Mouse (Mus musculus): ENCODE measurements at regions not wholly inside any gene's neighbourhood (a gene's known extent, or its start where the extent isn't known, plus 50 kb on each side); places are given as distances from the start of the nearest gene placed in this dataset.

DNA sequence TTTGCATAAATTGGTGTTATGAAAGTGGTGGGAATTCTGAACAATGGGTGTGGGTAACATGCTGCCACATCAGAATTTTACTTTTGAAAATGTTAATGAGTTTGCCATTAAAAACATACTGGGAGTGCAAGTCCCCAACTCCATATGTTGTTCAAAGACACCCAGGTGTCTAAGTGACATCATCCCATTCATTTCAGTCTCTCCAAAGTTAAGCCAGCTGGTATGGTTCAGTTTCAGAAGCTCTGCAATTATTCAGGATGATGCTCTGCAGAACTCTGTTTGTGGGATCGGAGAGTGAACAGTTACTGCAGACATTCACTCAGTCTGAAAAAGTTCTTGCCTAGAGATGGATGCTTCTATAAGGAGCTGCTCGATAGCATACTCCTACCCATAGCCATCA is 56.3 kb upstream of the Ufm1 start:
- Histone ChIP-seq H3K4me3 (ENCODE audit: low read depth, low read length) (no peak overlapping the region), H3K4me2 (ENCODE audit: low read depth, low read length) (no peak overlapping the region), H3K27me3 (replicated peaks; ENCODE audit: control insufficient read depth, insufficient read depth, low read length) (no peaks in the 10 kb centered on the region), H3K9ac (ENCODE audit: low read depth, low read length) (no peak overlapping the region), H3K9me3 (ENCODE audit: control insufficient read depth, low read length) (no peaks in the 10 kb centered on the region), H3K36me3 (ENCODE audit: control insufficient read depth, insufficient read depth, low read length) (no peaks in the 10 kb centered on the region), H3K27ac (replicated peaks; ENCODE audit: low read depth, low read length) (no peak overlapping the region), H3K4me1 (ENCODE audit: control insufficient read depth, insufficient read depth, low read length) (no peaks in the 10 kb centered on the region)
- DNase-seq (ENCODE audit: low spot score) (no peak), ATAC-seq (ENCODE audit: low read depth) (no peak)
- 86% methylated on average over 2 of the region's 2 CpGs for WGBS

DNA sequence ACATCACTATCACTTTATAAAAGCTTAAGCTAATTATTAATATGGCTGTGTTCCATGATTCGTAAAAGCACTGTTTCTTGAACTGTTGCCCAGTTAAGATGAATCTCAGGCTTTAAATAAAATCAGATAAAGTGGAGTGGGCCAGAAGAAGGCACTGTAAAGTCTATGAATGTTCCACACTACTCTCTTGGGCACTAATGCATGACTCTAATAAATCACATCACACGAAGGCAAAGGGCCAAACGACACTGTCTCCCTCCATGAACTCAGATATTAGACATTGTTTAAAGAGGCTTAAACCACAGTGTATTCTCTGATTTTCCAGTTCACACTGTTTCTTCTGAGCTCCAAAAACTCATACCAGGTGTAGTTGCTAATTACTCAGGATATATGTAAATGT is 55.9 kb upstream of the Ufm1 start:
- no peak overlapping the region for H3K4me3 ChIP-seq (ENCODE audit: low read depth, low read length)
- no peak overlapping the region for H3K9ac ChIP-seq (ENCODE audit: low read depth, low read length)
- H3K4me1 ChIP-seq (ENCODE audit: control insufficient read depth, insufficient read depth, low read length): no peaks in the 10 kb centered on the region
- ATAC-seq (ENCODE audit: low read depth) (no peak), DNase-seq (ENCODE audit: low spot score) (no peak)
- H3K36me3 ChIP-seq (ENCODE audit: control insufficient read depth, insufficient read depth, low read length): no peaks in the 10 kb centered on the region
- H3K4me2 ChIP-seq (ENCODE audit: low read depth, low read length): no peak overlapping the region
- no peaks in the 10 kb centered on the region for H3K27me3 ChIP-seq (replicated peaks; ENCODE audit: control insufficient read depth, insufficient read depth, low read length)
- no peak overlapping the region for H3K27ac ChIP-seq (replicated peaks; ENCODE audit: low read depth, low read length)
- H3K9me3 ChIP-seq (ENCODE audit: control insufficient read depth, low read length): no peaks in the 10 kb centered on the region
- WGBS: 79% methylated on average over 3 of the region's 3 CpGs

DNA sequence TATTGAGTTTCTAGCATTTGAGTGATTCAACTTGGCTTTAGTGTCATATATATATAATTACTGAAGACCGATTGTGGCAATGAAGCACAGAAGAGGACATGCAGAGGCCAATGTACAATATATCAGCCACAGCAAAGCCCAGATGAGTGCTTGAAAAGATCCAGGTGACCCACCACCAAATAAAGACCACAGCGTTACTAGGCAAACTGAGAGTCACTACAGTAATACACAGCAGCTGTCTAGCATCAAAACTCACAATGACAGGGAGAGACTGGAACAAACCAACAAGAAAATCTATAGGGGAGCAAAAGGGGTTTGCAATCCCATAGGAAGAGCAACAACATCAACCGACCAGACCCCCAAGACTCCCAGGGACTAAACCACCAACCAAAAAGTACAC is 54.3 kb upstream of the Ufm1 start:
- Histone ChIP-seq H3K27ac (replicated peaks; ENCODE audit: low read depth, low read length) (no peak overlapping the region), H3K4me3 (ENCODE audit: low read depth, low read length) (no peak overlapping the region), H3K36me3 (ENCODE audit: control insufficient read depth, insufficient read depth, low read length) (no peaks in the 10 kb centered on the region), H3K4me1 (ENCODE audit: control insufficient read depth, insufficient read depth, low read length) (no peaks in the 10 kb centered on the region), H3K9ac (ENCODE audit: low read depth, low read length) (no peak overlapping the region), H3K27me3 (replicated peaks; ENCODE audit: control insufficient read depth, insufficient read depth, low read length) (no peaks in the 10 kb centered on the region), H3K9me3 (ENCODE audit: control insufficient read depth, low read length) (no peaks in the 10 kb centered on the region), H3K4me2 (ENCODE audit: low read depth, low read length) (no peak overlapping the region)
- ATAC-seq (ENCODE audit: low read depth) (no peak), DNase-seq (ENCODE audit: low spot score) (no peak)
- 91% methylated on average over 3 of the region's 3 CpGs for WGBS

DNA sequence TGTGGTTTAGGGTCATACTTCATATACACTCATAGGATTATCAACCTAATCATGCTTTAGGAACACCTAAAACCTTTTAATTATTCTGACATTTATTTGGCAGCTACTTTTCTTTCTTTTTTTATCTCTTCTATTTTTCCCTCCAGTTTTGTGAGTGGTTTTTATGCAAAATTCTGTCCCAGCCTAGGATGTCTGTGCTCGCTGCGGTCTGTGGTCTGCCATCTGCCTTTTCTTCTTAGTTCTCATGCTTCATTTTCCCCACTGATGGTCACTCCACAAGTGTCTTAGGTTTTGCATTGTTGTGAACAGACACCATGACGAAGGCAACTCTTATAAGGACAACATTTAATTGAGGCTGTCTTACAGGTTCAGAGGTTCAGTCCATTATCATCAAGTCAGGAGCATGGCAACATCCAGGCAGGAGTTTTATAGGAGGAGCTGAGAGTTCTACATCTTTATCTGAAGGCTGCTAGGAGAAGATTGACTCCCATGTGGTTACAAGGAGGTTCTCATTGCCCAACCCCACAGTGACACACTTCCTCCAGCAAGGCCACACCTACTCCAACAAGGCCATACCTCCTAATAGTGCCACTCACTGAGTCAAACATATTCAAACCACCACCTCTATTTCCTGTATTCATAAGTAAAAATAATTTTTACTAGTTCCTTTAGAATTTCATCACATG is 50.5 kb upstream of the Ufm1 start:
- no peaks in the 10 kb centered on the region for H3K4me1 ChIP-seq (ENCODE audit: control insufficient read depth, insufficient read depth, low read length)
- H3K36me3 ChIP-seq (ENCODE audit: control insufficient read depth, insufficient read depth, low read length): no peaks in the 10 kb centered on the region
- H3K27me3 ChIP-seq (replicated peaks; ENCODE audit: control insufficient read depth, insufficient read depth, low read length): no peaks in the 10 kb centered on the region
- no peaks in the 10 kb centered on the region for H3K9me3 ChIP-seq (ENCODE audit: control insufficient read depth, low read length)
- ATAC-seq (ENCODE audit: low read depth) (no peak), DNase-seq (ENCODE audit: low spot score) (no peak)
- H3K27ac ChIP-seq (replicated peaks; ENCODE audit: low read depth, low read length): no peak overlapping the region
- H3K4me2 ChIP-seq (ENCODE audit: low read depth, low read length): no peak overlapping the region
- WGBS: 77% methylated on average over 3 of the region's 3 CpGs
- no peak overlapping the region for H3K4me3 ChIP-seq (ENCODE audit: low read depth, low read length)
- H3K9ac ChIP-seq (ENCODE audit: low read depth, low read length): no peak overlapping the region

Data from embryonic facial prominence, embryonic 14.5 days (tissue).